Mouse (Mus musculus) small intestine, adult 10 weeks (tissue): ENCODE results near the gene Gm4301. TPM values are rescaled to one million over a fixed set of nuclear protein-coding genes. Genes with fewer than 3 reads are reported as not detected.

ENCODE experiments used
- polyA plus RNA-seq: library from polyadenylated mRNA; stranded (reverse); fragments of 350-450 nt; fragmentation: Illumina TruSeq; extraction: RNeasy Lipid Tissue Mini Kit (QIAGEN cat#74804); gene quantifications from one replicate; pipeline ENCODE4 v1.2.3, GENCODE M21; 2014; ENCODE audit warnings: low replicate concordance

Gm4301 gene
- polyA plus RNA-seq = not detected

DNA sequence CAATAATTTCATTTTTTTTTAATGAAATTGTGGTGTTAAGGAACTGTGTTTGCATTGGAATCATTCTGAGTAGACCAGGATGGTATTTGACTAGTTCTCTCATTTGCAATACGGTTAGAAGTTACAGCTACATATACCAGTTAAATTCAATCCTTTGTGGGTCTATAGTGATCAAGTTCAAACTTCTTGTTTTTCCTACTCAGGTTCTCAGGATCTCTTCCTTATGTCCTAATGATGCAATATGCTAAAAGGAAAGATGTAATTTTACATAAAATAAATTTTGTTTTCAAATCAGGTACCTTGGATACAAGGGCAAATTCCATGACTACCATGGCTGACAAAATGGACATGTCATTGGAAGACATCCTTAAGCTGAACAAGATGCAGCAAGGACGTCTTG lies at the start of gene Gm4301:
TSS of gene Gm4301 (plus strand) at position 301 of the 400 bp plus-strand sequence.

GRCm38 (mm10) chr10:100340536-100340935 lies 5.1 kb downstream of the Gm4301 start, which contains the start of gene Gm4302:
Gene Gm4302, plus strand, starts transcription at chr10:100340836.

DNA sequence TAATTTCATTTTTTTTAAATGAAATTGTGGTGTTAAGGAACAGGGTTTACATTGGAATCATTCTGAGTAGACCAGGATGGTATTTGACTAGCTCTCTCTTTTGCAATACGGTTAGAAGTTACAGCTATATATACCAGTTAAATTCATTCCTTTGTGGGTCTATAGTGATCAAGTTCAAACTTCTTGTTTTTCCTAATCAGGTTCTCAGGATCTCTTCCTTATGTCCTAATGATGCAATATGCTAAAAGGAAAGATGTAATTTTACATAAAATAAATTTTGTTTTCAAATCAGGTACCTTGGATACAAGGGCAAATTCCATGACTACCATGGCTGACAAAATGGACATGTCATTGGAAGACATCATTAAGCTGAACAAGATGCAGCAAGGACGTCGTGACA lies 10.2 kb downstream of the Gm4301 start, which contains the start of gene Gm4303:
TSS of gene Gm4303 (plus strand) at position 301 of the 400 bp plus-strand sequence.

GRCm38 (mm10) chr10:100350793-100351192 lies 15.3 kb downstream of the Gm4301 start, which contains the start of gene Gm4305:
Gene Gm4305, plus strand, starts transcription at chr10:100351093.

DNA sequence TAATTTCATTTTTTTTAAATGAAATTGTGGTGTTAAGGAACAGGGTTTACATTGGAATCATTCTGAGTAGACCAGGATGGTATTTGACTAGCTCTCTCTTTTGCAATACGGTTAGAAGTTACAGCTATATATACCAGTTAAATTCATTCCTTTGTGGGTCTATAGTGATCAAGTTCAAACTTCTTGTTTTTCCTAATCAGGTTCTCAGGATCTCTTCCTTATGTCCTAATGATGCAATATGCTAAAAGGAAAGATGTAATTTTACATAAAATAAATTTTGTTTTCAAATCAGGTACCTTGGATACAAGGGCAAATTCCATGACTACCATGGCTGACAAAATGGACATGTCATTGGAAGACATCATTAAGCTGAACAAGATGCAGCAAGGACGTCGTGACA lies 25.6 kb downstream of the Gm4301 start, which contains the start of gene Gm4307:
TSS of gene Gm4307 (plus strand) at position 301 of the 400 bp plus-strand sequence.

GRCm38 (mm10) chr10:100382460-100382859 lies 47.0 kb downstream of the Gm4301 start, which contains the start of gene Gm4312:
Gene Gm4312, minus strand, starts transcription at chr10:100382560.

Other genes starting within 250 kb of the Gm4301 start
- gene Gm4302, start 5.2 kb downstream of the Gm4301 start, polyA plus RNA-seq = not detected
- gene Gm4303, start 10.3 kb downstream of the Gm4301 start, polyA plus RNA-seq = not detected
- gene Gm4305, start 15.4 kb downstream of the Gm4301 start, polyA plus RNA-seq = not detected
- not detected for gene Gm4307, start 25.7 kb downstream of the Gm4301 start, polyA plus RNA-seq
- gene Gm4312, start 46.9 kb downstream of the Gm4301 start, polyA plus RNA-seq = not detected
- 36.2 TPM for gene Tmtc3, start 151.7 kb downstream of the Gm4301 start, polyA plus RNA-seq
- gene Cep290, start 151.9 kb downstream of the Gm4301 start, polyA plus RNA-seq = 15.4 TPM